Mouse (Mus musculus) kidney, postnatal 14 days (tissue): ENCODE data around the gene Kcnd2.
A peak's percentile ranks its signal among the peaks of the same experiment; 100 is the strongest.

Experiments
- DNase-seq: peaks from one replicate; pipeline ENCODE4 v3.0.0; 2022; ENCODE audit warnings: mixed read lengths

The Kcnd2 gene

GRCm38 (mm10) chr6:21424202-21424785 lies 209.0 kb downstream of the Kcnd2 start:
- no peak for DNase-seq

GRCm38 (mm10) chr6:21431120-21431519 lies 215.8 kb downstream of the Kcnd2 start:
- DNase-seq: no peak

- no peak for DNase-seq
Observed at GRCm38 (mm10) chr6:21464719-21465118, 249.4 kb downstream of the Kcnd2 start.

GRCm38 (mm10) chr6:21471891-21472544 lies 256.7 kb downstream of the Kcnd2 start:
- DNase-seq: no peak

GRCm38 (mm10) chr6:21482714-21483113 lies 267.4 kb downstream of the Kcnd2 start:
- no peak for DNase-seq

- no peak for DNase-seq
Observed at GRCm38 (mm10) chr6:21488536-21488935, 273.2 kb downstream of the Kcnd2 start.

GRCm38 (mm10) chr6:21502921-21503320 lies 287.6 kb downstream of the Kcnd2 start:
- no peak for DNase-seq

DNA sequence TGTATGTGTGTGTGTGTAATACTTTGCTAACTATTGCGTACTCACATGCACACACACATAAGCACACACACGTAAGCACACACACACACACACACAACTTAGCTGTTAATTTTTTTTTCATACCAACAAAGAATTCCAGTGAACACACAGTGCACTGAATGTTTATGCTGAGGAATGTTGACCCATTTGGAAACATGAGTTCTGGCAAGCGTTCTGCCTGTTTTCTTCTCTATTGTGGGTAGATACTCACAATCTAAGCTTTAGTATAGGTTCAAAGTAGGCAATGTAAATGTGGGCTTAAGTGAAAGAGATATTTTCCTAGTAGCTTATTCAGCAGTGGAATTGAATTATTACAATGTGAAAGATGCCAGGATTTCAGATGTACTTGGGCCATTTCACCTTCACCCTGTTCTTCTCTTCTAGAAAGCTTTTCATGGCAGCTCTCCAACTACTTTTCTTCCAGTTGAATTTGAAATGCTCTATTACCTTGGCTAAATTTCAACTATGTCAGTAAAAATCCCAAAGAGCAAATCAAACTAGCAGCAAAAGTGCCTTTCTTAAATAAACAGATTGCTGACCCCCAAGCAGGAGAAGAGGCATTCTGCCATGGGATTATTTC lies 295.4 kb downstream of the Kcnd2 start:
- DNase-seq: peak; percentile 51

DNA sequence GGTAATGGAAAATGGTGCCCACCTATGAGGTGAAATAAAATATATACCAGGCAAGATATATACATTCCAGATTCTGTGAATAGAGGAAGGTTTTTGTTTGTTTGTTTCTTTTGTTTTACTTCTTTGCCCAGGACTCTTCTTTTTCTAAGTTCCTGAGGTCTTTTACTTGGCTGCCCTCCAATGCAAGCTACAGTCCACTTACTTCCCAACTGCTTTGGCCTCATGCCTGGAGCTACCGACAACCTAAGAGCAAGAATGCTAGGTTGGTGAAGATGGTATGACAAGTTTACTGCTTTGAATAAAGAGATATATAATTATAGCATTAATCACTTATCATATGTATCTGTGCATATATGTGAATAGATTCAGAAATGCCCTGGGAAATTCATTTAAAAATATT lies 305.0 kb downstream of the Kcnd2 start:
- DNase-seq: peak; percentile 63

- no peak for DNase-seq
Observed at GRCm38 (mm10) chr6:21527489-21528074, 312.3 kb downstream of the Kcnd2 start.

DNA sequence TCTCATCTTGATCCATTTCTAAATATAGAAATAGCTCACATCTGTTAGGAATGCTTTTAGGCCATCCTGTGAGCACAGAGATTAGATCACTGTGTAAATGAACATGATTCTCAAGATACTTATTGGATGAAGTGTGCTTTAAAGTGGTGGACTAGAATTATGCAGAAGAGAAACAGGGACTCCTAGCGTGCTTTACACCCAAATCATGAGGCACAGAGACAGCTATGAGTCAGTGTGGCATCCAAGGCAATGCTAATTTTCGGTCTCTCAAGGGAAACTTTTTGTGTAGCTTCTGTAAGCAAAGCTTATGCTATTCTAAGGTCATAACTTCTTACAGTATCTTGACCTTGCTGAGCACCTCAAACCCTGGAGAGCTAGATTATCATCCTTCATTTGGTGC lies 318.7 kb downstream of the Kcnd2 start:
- DNase-seq: no peak

DNA sequence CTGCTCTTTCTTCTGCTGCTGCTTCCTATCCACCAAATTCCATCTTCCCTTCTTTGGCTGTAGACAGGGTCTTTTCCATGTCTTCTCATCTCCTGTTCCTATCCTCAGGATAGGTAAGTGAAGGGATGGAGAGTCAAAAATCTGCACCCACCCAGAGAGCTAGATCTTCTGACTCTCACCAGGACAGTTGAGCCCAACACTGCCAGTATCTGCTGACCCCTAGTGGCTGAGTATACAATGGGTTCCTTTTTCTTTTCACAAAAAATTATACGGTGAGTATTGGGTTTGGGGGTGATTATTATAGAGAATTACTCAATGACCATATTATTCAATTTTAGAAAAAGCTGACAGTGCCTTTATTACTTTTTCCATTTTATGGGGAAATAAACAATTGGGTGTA lies 319.5 kb downstream of the Kcnd2 start:
- peak; percentile 25 for DNase-seq

DNA sequence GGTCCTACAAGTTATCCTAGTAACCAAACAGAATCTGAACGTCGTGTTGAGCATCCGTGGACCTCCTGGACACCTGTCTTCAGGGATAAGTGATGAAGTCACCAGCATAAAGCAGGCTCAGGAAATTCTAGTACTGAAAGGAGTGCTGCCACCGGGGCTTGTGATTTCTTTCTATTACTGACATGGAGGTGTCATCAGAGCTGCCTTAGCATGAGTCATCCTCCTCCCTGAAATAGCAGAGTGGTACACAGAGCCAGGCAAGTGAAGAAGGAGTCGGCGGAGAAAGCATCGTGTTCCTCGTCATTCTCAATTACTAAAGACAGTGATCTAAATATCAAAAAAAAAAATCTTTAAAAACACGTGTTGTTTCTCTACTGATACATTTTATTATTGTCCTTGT lies 336.2 kb downstream of the Kcnd2 start:
- DNase-seq: no peak

DNA sequence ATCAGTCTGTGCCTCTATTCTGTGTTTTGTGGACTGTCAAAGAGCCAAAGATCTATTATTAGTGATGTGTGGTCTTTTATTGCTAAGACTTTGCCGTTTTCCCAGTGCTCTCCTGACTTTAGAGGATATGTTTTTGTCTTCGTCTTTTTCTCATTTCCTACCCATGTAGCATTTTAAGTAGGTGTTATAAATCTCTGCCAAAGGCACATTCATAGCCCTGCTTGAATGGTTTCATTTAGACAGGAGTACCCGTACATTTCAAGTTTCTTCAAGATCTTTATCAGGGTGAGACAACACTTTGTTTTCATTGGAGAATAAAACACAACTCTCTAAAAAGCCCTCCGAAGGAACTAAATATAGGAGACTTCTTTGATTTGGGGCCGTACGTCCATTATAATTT lies 355.7 kb downstream of the Kcnd2 start:
- DNase-seq: no peak

GRCm38 (mm10) chr6:21590156-21590555 lies 374.9 kb downstream of the Kcnd2 start:
- DNase-seq: no peak

GRCm38 (mm10) chr6:21597424-21597823 lies 382.1 kb downstream of the Kcnd2 start:
- no peak for DNase-seq

GRCm38 (mm10) chr6:21609381-21610059 lies 394.2 kb downstream of the Kcnd2 start:
- no peak for DNase-seq

GRCm38 (mm10) chr6:21629989-21630388 lies 414.7 kb downstream of the Kcnd2 start:
- no peak for DNase-seq

DNA sequence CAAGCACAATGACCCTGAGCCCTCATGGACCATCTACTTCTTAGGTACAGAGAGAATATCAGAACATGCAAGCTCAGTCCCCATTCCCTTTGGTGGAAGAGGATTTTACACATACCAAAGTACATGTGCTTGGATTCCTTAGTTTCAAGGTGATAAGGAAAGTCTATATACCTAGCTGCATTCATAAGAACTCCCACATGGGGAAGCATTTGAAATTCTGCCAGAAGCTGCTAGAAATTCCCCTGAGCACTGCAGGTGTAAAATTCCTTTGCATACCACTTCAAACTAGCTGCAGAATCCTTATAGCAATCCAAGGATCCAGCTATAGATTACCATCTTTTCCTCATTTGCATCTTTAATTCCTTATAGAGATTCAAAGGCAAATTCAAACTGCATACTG lies 440.4 kb downstream of the Kcnd2 start:
- no peak for DNase-seq

DNA sequence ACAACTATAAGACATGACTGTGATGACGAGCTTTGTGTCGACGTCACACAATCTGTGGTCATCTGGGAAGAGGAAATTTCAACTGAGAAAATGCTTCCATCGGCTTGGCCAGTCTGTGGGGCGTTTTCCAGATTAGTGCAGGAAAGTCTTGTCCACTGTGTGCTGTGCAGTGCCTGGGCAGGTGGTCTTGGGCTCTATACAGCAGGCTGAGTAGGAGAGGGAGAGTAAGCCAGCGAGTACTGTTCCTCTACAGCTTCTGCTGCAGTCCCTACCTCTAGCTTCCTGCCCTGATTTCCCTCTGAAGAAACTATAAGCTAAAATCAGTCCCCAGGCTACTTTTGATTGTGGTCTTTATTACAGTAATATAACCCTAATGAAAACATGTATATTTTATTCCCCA lies 448.8 kb downstream of the Kcnd2 start:
- DNase-seq: no peak

DNA sequence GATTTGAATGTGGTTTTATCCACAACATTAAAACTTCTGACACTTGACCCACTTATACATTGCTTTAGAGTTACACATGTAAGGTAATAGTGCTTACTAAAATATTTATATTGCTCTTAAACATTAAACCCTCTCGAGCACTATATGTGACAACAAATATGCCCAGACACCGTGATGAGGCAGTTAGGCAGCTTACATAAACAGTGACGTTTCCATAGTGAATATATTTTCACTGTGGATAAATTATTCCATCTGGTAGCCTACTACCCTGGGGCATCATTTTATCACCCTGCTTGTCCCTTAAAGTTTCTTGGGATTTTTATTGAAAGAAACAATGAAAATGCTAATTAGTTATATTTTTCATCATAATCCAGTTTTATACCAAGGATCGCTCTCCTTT lies 449.3 kb downstream of the Kcnd2 start:
- no peak for DNase-seq

- peak; percentile 12 for DNase-seq
Observed at GRCm38 (mm10) chr6:21684252-21684651, 468.9 kb downstream of the Kcnd2 start.

GRCm38 (mm10) chr6:21686388-21686787 lies 471.1 kb downstream of the Kcnd2 start:
- DNase-seq: no peak
